Mouse (Mus musculus) heart, postnatal 14 days (tissue): Measurements from ENCODE around the gene Kansl1. TPM values are rescaled to one million over a fixed set of nuclear protein-coding genes. Genes with fewer than 3 reads are reported as not detected.
A peak's percentile ranks its signal among the peaks of the same experiment; 100 is the strongest.
"Not testable (repeated sequence)": the region's sequence is repeated elsewhere in the genome, so short reads cannot be mapped to it uniquely, and the experiment has no call there.

ENCODE experiments used
- DNase-seq, 2 experiments: peaks; one replicate each; pipeline ENCODE4 v3.0.0; 2021 to 2022
- intact Hi-C: fragments of 180-260 bp; cut with DNase I; formaldehyde crosslinking; loops from one replicate; pipeline ENCODE4 v1.15.1; 2025
- long read RNA-seq, 2 experiments: library from polyadenylated mRNA; stranded (forward); transcript quantifications; one replicate each; pipeline ENCODE4 v2.0.0; 2021
- total RNA-seq, 2 experiments: library from RNA; stranded (reverse); gene quantifications; 2 replicates each; pipeline ENCODE4 v1.2.3; 2021

Kansl1 gene
- total RNA-seq: 10 to 100 TPM; 31.6 to 32.3 TPM
- long read RNA-seq, experiment 1, full-length matches to known transcripts: 2 of 18 reads
- long read RNA-seq, experiment 1, partial matches to known transcripts: 6 of 18 reads
- long read RNA-seq, experiment 1, other reads (novel, unspliced or antisense): 10 of 18 reads
- long read RNA-seq, experiment 2, full-length matches to known transcripts: 2 of 19 reads
- long read RNA-seq, experiment 2, partial matches to known transcripts: 5 of 19 reads
- long read RNA-seq, experiment 2, other reads (novel, unspliced or antisense): 12 of 19 reads

DNA sequence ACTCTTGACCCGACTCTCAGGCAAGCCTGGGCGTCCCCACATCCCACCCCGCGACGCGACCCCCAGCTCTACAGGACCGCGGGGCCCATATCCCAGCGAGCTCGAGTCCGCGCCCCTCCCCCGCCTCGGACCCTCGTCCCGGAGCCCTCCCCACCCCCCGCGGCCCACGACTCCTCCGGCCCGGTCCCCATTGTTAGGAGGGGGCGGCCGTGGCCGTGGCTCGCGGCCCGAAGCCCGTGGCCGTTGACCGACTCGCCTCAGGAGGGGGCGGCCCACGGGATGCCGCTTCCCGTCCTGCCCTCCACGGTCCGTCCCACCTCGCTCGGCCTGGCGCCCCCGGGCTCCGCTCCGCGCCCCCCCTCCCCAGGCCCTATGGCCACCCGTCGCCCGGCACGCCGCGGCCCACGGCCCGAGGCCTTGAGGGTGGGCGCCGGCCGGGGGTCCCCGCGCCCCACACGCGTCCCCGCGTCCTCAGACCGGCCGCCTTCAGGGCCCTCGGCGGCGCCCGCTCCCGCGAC is at the start of gene Kansl1:
Gene Kansl1, minus strand, starts transcription at position 111 of the 518 bp plus-strand sequence.
- intact Hi-C loops: no loop called here
- peak; percentile 46 to 59 for DNase-seq

DNA sequence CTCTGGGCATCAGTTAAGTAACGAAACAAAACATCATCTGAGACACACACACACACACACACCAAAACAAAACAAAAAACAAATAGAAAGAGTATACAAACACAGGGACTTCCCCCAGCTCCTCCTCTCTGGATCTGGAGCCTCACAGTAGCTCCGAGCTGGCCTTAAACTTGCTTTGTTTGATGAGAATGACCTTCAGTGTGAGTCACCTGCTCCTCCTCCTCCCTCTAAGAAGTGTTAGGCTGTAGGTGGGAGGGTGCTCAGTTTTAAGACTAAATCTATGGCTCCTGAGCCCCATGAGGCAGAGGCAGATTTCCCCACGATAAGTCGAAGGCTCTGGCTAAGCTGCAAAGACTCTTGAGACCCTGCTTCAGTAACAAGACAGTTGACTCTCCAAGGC is 43.8 kb upstream of the Kansl1 start:
- intact Hi-C loops: no loop called here
- DNase-seq: no peak

DNA sequence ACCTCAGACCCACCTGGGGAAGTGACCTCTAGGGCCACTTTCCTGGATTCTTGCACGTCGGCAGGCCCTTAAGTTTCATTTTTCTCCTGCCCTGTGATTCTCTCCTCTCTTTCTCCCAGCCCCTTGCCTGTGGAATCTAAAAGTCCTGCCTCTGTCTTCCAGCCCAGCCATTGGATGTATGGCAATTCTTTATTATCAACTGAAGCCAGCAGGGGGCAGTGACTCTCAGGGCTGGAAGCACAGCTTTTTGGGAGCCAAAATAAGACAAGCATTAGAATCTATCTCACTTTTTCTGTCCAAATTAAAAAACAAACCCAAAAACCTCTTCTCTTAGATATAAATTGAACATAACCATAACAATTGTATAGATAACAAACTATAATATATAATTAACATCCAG is 41.9 kb upstream of the Kansl1 start:
- DNase-seq: peak; percentile 10 to 54
- intact Hi-C loops: no loop called here

DNA sequence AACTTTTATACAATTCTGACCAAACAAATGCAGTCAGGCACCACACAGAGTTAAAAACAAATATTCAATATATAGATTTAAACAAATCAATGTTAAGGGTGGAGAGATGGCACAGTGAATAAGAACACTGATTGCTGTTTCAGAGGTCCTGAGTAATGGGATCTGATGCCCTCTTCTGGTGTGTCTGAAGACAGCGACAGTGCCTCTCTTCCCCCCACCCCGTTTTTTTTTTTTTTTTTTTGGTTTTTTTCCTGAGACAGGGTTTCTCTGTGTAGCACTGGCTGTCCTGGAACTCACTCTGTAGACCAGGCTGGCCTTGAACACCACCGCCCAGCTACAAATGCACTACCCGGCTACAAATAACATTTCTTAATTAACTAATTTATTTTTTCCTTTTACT is 39.8 kb upstream of the Kansl1 start:
- intact Hi-C loops: no loop called here
- no peak for DNase-seq

DNA sequence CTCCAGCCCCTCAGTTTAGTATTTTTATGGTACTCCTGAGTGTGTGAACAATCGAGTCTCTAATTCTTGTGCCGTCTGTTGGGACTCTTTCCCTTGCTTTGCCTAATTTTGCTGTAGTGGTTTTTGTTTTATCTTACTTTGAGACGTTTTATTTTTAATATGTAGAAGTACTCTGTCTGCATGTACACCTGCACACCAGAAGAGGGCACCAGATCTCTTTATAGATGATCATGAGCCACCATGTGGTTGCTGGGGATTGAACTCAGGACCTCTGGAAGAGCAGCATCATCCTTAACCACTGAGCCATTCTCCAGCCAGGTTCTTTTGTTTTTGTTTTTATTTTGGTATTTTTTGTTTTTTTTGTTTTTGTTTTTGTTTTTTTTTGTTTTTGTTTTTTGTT is 19.6 kb upstream of the Kansl1 start:
- no peak for DNase-seq
- intact Hi-C loops: no loop called here

DNA sequence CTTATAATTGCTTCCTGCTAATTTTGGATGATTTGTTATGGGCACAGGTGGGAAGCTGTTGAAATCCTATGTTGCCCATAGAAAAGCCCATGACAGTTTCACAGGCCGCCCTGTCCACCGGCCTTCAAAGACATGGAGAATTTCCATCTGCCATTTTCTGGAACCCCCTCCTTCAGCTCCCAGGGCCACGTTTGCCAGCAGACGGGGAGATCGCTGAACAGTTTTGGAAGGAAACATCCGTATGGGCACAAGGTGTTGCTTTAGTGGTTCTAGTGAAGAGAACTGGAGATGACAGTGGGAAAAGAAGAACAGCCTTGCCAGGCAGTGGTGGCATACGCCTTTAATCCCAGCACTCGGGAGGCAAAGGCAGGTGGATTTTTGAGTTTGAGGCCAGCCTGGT is 13.3 kb upstream of the Kansl1 start:
- DNase-seq: no peak
- intact Hi-C loops: no loop called here

DNA sequence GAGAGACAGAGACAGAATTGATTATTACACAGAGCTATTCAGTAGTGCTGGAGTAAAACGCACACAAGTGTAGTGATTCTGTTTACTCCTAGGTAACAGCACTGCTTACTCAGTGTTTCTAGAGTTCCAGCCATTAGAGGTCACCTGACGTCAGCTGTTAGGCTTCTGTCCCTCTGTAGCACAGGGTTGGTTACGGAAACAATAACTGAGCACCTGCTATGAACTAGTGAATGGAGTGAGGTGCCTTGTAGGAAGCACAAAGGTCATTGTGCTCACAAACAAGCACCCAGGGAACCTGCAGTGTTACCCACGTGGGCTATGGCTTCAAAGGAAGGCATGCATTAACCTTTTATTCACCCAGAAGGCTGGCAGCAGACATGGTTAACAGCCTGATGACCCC is 10.8 kb upstream of the Kansl1 start:
- DNase-seq: no peak
- intact Hi-C loops: no loop called here

DNA sequence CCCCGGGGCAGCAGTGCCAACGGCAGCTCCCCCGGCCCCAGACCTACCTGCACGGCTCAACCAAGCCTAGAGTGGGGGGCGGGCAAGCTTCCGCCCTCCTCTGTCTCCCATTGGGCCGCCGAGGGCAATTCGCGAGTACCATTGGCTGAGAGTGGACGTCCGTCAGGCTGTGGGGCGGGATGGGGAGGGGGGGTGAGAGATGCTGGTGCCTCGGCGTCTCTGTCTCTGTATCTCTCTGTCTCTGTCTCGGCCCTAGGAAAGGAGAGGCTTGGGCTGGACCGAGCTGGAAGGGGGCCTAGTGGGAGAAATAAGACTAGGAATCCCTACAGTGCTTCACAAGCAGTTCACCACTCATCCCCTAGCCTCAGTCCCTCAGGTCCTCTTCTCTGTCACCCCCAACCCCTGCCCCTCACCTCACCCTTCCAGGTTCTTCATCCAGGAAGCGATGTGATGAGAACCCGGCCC is 742 bp upstream of the Kansl1 start:
- intact Hi-C loops: no loop called here
- peak; percentile 91 to 93 for DNase-seq

DNA sequence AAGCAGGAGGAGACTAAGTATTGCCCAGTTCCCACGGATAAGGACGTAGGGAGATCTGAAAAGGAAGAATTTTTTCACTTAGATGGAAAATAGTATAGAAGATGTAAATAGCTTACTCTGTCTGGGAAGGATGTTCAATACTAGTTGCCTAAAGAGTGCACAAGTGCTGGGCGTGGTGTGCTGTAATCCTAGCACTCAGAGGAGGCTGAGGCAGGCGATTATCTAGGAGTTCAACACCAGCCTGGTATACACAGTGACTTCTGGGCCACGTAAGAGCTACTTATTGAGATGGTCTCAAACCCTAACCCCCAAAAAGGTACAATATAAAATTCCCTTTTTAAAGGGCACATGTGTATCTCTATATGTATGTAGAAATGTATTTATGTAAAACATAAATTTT is 963 bp downstream of the Kansl1 start:
- intact Hi-C loops: no loop called here
- DNase-seq: no peak

DNA sequence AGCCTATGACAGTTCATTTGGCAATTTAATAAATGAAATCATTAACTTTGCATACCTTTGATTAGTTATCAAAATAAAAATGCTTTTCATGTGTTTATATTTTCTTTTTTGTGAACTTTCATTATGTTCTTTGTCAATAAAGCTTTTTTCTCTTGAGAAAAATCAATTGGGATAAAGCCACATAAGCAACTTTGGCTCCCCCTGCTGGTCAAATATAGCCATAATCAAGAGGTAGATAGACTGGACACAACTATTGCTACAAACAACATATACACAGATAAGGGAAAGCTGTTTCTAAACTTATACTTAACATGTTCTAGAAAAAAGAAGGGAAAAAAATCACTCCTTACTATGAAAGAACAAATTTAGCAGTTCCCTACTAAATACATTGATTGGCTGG is 7.1 kb downstream of the Kansl1 start:
- peak; percentile 55 to 81 for DNase-seq
- intact Hi-C loops: loop anchor here (2.0 kb wide), 1 partner anchor 147 kb away; no protein-coding TSS in a partner anchor

DNA sequence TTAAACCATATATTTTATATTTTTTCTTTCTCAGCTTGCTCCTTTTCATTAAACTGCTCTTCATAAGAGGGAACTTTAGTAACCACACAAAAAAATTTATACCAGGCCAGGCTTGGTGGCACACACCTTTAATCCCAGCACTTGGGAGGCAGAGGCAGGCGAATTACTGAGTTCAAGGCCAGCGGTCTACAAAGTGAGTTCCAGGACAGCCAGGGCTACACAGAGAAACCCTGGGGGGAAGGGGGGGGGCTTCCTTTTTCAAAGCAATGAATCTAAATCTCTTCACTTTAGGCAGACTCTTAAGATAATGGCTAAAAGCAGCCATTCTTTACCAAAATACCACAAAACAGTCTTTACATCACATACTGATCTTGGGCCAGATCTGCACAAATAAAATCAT is 9.0 kb downstream of the Kansl1 start:
- DNase-seq: no peak
- intact Hi-C loops: loop anchor here (2.0 kb wide), 1 partner anchor 145 kb away; no protein-coding TSS in a partner anchor

DNA sequence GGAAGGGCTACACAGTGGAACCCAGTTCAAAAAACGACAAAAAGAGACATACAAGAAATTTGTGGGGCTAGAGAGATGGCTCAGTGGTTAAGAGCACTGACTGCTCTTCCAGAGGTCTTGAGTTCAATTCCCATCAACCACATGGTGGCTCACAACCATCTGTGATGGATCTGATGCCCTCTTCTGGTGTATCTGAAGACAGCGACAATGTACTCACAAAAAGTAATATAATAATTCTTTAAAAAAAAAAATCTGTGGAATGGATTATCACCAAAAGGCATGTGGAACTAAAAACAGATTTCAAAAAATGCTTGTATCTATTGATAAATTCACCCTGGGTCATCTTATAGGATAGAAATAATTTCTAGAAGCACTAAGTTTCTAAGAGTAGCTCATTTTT is 10.2 kb downstream of the Kansl1 start:
- intact Hi-C loops: no loop called here
- DNase-seq: no peak

DNA sequence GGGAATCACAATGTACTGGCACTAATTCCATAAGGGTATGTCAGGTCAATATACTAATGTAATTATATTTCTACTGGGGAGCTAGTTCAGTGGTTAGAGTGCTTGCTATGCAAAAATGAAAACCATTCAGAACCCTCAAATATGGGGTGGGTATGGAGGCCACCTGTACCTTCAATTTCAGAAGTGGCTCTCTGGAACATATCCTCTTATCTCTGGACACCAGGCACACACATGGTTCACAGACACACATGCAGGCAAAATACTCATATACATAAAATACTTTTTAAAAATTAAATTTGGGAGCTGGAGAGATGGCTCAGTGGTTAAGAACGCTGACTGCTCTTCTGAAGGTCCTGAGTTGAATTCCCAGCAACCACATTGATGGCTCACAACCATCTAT is 16.0 kb downstream of the Kansl1 start:
- no peak for DNase-seq
- intact Hi-C loops: no loop called here

DNA sequence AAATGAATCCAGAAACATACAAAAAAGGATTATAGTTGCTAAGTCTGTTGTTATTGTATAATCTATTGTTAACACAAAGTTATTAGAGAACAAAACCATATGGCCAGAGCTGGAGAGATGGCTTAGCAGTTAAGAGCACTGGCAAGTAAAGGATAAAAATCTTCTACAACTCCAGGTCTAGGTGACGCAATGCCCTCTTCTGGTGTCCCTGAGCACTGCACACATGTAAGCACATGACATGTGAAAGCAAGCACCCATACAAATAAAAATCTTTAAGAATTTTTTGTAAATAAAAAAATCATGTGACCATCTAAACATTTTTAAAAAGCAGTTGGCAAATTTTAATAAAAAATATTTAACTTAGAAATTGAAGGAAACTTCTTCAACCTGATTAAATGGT is 17.4 kb downstream of the Kansl1 start:
- intact Hi-C loops: no loop called here
- no peak for DNase-seq

DNA sequence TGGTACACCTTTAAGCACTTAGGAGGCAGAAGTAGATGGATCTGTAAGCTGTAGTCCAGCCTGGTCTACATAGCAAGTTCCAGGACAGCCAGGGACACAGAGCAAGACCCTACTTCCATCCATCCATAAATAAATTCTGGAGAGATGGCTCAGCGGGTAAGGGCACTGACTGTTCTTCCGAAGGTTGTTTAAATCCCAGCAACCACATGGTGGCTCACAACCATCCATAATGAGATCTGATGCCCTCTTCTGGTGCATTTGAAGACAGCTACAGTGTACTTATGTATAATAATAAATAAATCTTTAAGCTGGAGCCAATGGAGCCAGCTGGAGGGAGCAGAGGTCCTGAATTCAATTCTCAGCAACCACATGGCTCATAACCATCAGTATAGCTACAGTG is 20.2 kb downstream of the Kansl1 start:
- intact Hi-C loops: loop anchor here (10.0 kb wide), 1 partner anchor 214 kb away; the partner anchor contains the start of gene Mapt

DNA sequence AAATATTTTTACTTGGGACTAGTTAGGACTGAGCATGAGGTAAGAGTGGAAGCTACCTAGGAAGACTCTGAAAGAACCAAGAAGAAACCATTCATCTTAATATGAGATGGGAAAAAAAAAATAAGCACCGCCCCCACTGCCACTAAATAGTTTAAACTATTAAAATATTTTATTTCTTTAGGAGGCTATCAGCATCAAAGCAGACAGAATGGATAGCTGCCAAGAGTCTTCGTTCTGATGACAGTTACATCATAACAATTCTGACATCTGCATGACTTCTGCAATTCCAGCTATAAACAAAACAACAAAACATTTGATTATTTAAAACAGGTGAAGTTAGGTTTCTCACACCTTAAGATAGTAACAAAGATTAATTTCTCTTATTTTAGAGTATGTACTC is 23.1 kb downstream of the Kansl1 start:
- DNase-seq: no peak
- intact Hi-C loops: loop anchor here (10.0 kb wide), 1 partner anchor 211 kb away; the partner anchor contains the start of gene Mapt

More for the DNA sequence above, 20.2 kb downstream of the Kansl1 start:
- DNase-seq: not testable (repeated sequence)

DNA sequence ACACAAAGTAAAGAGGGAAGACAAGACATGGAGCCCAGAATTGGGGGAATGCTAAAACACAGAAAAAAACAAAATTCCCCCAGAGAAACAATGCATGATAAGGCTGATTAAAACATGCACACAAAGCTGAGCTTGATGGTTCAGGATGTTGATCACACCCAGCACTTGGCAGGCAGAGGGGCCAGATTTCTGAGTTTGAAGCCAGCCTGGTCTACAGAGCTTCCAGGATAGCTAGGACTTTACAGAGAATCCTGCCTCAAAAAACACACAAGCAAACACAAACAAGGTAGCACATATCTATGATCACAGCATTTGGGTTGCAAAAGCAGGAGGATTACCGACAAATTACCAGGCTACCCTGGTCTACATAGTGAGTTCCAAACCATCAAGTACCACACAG is 23.6 kb downstream of the Kansl1 start:
- intact Hi-C loops: loop anchor here (10.0 kb wide), 1 partner anchor 210 kb away; the partner anchor contains the start of gene Mapt
- DNase-seq: no peak

DNA sequence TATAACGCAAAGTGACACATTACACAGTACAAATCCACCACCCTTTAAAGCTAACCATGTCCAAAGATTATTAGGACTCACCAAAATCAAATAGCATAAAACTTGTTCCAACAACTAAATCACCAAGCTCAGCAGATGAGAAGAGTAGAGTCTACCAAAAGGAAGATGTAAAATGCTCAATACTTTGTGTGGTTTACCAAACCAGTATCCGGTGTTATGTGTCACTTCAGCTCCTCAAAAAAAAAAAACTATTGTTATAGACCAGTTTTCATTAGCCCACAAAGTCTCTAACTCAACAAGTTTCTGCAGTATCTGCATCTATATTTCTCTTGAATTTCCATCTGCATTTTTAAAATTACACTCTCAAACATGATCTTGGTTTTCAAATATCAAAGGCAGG is 25.3 kb downstream of the Kansl1 start:
- no peak for DNase-seq
- intact Hi-C loops: loop anchor here (5.0 to 10.0 kb wide), 4 partner anchors 61 to 209 kb away; partner anchors contain the start of gene Mapt

DNA sequence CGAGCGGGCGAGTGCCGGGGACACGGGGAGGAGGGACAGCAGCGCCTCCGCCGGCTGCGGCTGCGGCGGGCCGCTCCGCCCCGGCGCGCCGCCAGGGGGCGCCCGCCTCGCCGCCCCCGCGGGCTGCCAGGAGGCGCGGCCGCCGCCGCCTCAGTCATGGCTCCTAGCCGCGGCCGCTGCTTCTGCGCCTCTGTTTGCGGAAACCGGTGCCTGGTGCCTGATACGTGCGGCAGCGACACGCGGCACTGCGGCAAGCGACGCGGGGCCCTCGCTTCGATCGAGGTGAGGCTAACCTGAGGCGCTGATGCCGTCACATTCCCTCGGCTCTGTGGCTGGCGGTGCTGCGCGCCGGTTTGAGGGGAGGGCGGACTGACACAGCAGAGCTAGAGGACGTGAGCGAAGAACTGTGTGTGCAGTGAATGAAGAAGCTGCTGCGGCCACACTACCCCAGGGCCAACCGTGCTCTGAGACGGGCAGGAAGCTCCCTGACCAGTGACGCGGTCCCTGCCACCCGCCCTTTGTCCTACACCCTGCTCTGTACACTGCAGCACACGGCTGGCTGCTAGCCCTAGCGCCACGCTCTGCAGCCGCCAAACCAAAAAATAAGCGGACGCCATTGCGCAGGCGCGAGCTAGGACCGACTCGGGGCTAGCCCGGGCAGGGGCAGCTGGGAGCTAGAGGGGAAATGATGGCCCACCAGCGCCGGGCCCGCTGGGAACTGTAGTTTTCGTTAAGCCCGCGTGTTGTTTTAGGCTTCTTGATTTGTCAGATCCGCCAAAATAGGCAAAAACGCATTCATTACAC is 26.1 kb downstream of the Kansl1 start:
- intact Hi-C loops: loop anchor here (5.0 to 10.0 kb wide), 4 partner anchors 60 to 208 kb away; partner anchors contain the start of gene Mapt
- DNase-seq: peak; percentile 93 to 95

DNA sequence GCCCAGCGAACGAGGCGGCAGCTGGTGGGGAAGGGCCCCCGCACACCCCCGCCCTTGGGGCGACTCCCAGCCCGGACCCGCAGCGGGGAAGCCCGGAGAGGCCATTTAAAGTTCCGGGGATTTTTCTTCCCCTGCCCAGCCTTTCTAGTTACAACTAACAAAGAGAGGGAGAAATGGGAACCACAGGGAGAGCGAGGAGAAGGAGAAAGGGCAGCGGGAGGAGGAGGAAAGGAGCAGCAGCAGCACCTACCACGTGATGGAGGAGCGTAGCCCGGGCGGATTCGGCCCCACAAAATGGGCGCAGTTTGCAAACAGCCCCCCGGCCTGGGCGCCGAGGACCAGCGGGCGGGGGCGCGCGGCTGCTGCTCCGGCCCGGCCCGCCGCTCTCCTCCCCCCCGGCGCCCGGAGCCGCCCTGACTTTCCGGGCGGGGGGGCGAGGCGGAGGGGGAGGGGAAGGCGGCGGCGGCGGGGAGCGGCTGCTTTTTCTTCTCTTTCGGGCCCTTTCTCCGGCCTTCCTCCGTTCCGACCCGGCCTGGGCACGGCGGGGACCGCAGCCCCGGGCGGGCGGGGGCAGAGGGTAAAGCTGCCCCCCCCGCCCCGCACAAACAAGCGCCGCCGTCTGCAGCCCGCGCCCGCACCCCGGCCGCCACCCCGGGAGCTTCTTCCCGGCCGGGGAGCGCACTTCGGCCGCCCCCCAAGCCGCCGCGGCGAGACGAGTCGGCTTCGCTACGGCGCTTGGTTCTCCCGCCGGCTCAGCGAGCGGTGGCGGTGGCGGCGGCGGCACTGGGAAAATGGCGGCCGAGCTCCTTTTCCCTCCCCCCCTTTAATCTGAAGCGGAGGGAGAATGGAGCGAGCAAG is 27.0 kb downstream of the Kansl1 start:
- DNase-seq: peak; percentile 78 to 85
- intact Hi-C loops: loop anchor here (2.0 to 10.0 kb wide), 5 partner anchors 17 to 207 kb away; partner anchors contain the start of gene Mapt
